ENCODE assay signal across 29 mouse cellular contexts in the genomic region with DNA sequence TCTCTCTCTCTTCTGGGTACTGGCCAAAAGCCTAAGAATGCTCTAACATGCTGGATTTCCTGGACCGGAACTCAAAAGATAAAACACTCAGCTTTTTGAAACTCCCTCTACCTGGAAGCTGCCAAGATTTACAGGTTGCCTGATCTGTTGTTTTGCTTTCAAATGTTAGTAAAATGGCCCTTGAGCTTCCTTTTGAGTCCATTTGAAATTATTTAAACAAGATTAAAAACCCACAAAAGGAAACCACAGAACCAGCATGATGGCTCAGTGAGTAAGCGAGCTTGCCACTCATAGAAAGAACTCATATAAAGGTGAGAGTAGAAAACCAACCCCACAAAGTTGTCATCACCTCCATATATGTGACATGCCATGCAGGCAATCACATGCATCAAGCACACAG. TPM values are rescaled to one million over a fixed set of nuclear protein-coding genes. Genes with fewer than 3 reads are reported as not detected.
A peak's percentile ranks its signal among the peaks of the same experiment; 100 is the strongest.
DNase-seq lines count a peak whose midpoint lies in the region; ATAC-seq and TF ChIP-seq lines count a peak whose summit lies in the region.
"Had no signal": no experiment of that assay in that cellular context is flagged by ENCODE, and none has a peak within 500 bp of the region (broad histone marks: within the 10 kb centered on the region; RNA-seq: fewer than 3 reads in every experiment).

No protein-coding gene starts in this region.

- no peak for TF ChIP-seq POLR2A in lung, adult 2 months (IDR thresholded peaks at IDR 0.05; ENCODE audit: borderline replicate concordance, extremely low read depth, low read depth, low read length)
- TF ChIP-seq POLR2A in myocyte (IDR thresholded peaks at IDR 0.05; ENCODE audit: insufficient read length, low read depth), result no peak

- no peak overlapping the region for H3K4me2 ChIP-seq in lung, embryonic 14.5 days
- H3K4me2 ChIP-seq in myocyte (ENCODE audit: low read depth), result peak overlapping the region; percentile 8
- no peak overlapping the region for H3K4me2 ChIP-seq in liver, postnatal 0 days (ENCODE audit: low read depth, low read length)
- H3K4me2 ChIP-seq in intestine, embryonic 15.5 days (replicated peaks), result no peak overlapping the region
- H3K4me2 ChIP-seq: heart, embryonic 15.5 days; hindbrain, embryonic 14.5 days; limb, embryonic 13.5 days; liver, embryonic 12.5 days; midbrain, embryonic 13.5 days; neural tube, embryonic 13.5 days; stomach, embryonic 15.5 days had no signal

- DNase-seq in lung, embryonic 14.5 days, result peak; percentile 11
- DNase-seq in lung, adult 2 months, result no peak
- peak; percentile 66 for DNase-seq in CD4-positive helper T cell, adult 2 months (ENCODE audit: low read depth, low spot score)
- DNase-seq in Muller cell, postnatal 12 days (ENCODE audit: inconsistent ontology term), result peak; percentile 19
- DNase-seq in liver, postnatal 0 days, result no peak
- no peak for DNase-seq in adrenal gland, adult 2 months
- DNase-seq: adrenal gland, postnatal 14 days; B cell, adult 2 months; cerebellum, adult 9-10 months; gastrocnemius, postnatal 36 days; heart, adult 2 months; heart, postnatal 36 days; kidney, postnatal 36 days; right cerebral cortex, postnatal 4 days; thymus, postnatal 25 days had no signal

- no peaks in the 10 kb centered on the region for H3K79me2 ChIP-seq in myocyte (ENCODE audit: control insufficient read depth, insufficient read depth)

- no peak overlapping the region for H3K27ac ChIP-seq in lung, embryonic 14.5 days (ENCODE audit: low read depth)
- no peak overlapping the region for H3K27ac ChIP-seq in liver, postnatal 0 days (ENCODE audit: low read depth)
- H3K27ac ChIP-seq in intestine, embryonic 15.5 days, result no peak overlapping the region
- H3K27ac ChIP-seq: forebrain, embryonic 10.5 days; heart, adult 2 months; heart, embryonic 15.5 days; hindbrain, embryonic 14.5 days; limb, embryonic 13.5 days; liver, embryonic 12.5 days; midbrain, embryonic 13.5 days; neural tube, embryonic 13.5 days; stomach, embryonic 15.5 days had no signal

- ATAC-seq in lung, embryonic 14.5 days (ENCODE audit: insufficient read depth), result no peak
- no peak for ATAC-seq in liver, postnatal 0 days
- no peak for ATAC-seq in intestine, embryonic 15.5 days
- ATAC-seq: forebrain, embryonic 16.5 days; intestine, embryonic 16.5 days; liver, embryonic 12.5 days; midbrain, embryonic 13.5 days had no signal

- no peak for TF ChIP-seq CTCF in lung, embryonic 14.5 days (IDR thresholded peaks at IDR 0.05; ENCODE audit: low read depth)
- TF ChIP-seq CTCF in lung, adult 2 months (IDR thresholded peaks at IDR 0.05; ENCODE audit: insufficient read depth, low read length), result no peak
- no peak for TF ChIP-seq CTCF in liver, postnatal 0 days (IDR thresholded peaks at IDR 0.05; ENCODE audit: low read depth)

- no peaks in the 10 kb centered on the region for H3K4me1 ChIP-seq in lung, embryonic 14.5 days (ENCODE audit: insufficient read depth)
- H3K4me1 ChIP-seq in lung, adult 2 months (ENCODE audit: control insufficient read depth, insufficient read depth, low read length), result no peaks in the 10 kb centered on the region; the same call in none of the 2 replicates
- no peaks in the 10 kb centered on the region for H3K4me1 ChIP-seq in liver, postnatal 0 days (ENCODE audit: insufficient read depth)
- H3K4me1 ChIP-seq in intestine, embryonic 15.5 days (replicated peaks), result no peaks in the 10 kb centered on the region
- H3K4me1 ChIP-seq: forebrain, embryonic 10.5 days; heart, embryonic 15.5 days; limb, embryonic 13.5 days; liver, embryonic 12.5 days; midbrain, embryonic 13.5 days; neural tube, embryonic 13.5 days; stomach, embryonic 15.5 days had no signal

- no peaks in the 10 kb centered on the region for H3K27me3 ChIP-seq in lung, embryonic 14.5 days (ENCODE audit: insufficient read depth, low read length)
- H3K27me3 ChIP-seq in myocyte (ENCODE audit: control insufficient read depth, insufficient read depth, insufficient read length), result no peaks in the 10 kb centered on the region
- no peaks in the 10 kb centered on the region for H3K27me3 ChIP-seq in liver, postnatal 0 days (ENCODE audit: insufficient read depth, low read length)
- H3K27me3 ChIP-seq in intestine, embryonic 15.5 days (replicated peaks), result no peaks in the 10 kb centered on the region
- H3K27me3 ChIP-seq: heart, embryonic 15.5 days; limb, embryonic 13.5 days; midbrain, embryonic 13.5 days; neural tube, embryonic 13.5 days; stomach, embryonic 15.5 days had no signal

- H3K9ac ChIP-seq in lung, embryonic 14.5 days, result no peak overlapping the region
- H3K9ac ChIP-seq in liver, postnatal 0 days (replicated peaks), result no peak overlapping the region
- H3K9ac ChIP-seq in intestine, embryonic 15.5 days, result no peak overlapping the region
- H3K9ac ChIP-seq: heart, embryonic 15.5 days; hindbrain, embryonic 14.5 days; limb, embryonic 13.5 days; liver, embryonic 12.5 days; midbrain, embryonic 13.5 days; neural tube, embryonic 13.5 days; stomach, embryonic 15.5 days had no signal

- TF ChIP-seq EP300 in liver, postnatal 0 days (IDR thresholded peaks at IDR 0.05; ENCODE audit: low read depth), result no peak

- H3K36me3 ChIP-seq in lung, embryonic 14.5 days (ENCODE audit: insufficient read depth), result no peaks in the 10 kb centered on the region
- H3K36me3 ChIP-seq in myocyte (ENCODE audit: control insufficient read depth, insufficient read depth), result no peaks in the 10 kb centered on the region
- H3K36me3 ChIP-seq in liver, postnatal 0 days (replicated peaks; ENCODE audit: insufficient read depth, low read length), result no peaks in the 10 kb centered on the region
- no peaks in the 10 kb centered on the region for H3K36me3 ChIP-seq in intestine, embryonic 15.5 days
- H3K36me3 ChIP-seq: forebrain, embryonic 10.5 days; heart, embryonic 15.5 days; limb, embryonic 13.5 days; liver, embryonic 12.5 days; midbrain, embryonic 13.5 days; neural tube, embryonic 13.5 days; stomach, embryonic 15.5 days had no signal

- H3K4me3 ChIP-seq in lung, embryonic 14.5 days (ENCODE audit: low read depth, low read length), result no peak overlapping the region
- H3K4me3 ChIP-seq in lung, adult 2 months (replicated peaks; ENCODE audit: extremely low read depth, low read depth, low read length), result no peak overlapping the region
- no peak overlapping the region for H3K4me3 ChIP-seq in myocyte
- H3K4me3 ChIP-seq in liver, postnatal 0 days (ENCODE audit: low read depth, low read length), result no peak overlapping the region
- no peak overlapping the region for H3K4me3 ChIP-seq in intestine, embryonic 15.5 days (replicated peaks)
- H3K4me3 ChIP-seq: forebrain, embryonic 10.5 days; heart, adult 2 months; heart, embryonic 15.5 days; limb, embryonic 13.5 days; liver, embryonic 12.5 days; megakaryocyte, embryonic 14.5 days; midbrain, embryonic 13.5 days; neural tube, embryonic 13.5 days; stomach, embryonic 15.5 days had no signal

- 65% methylated on average over 2 of the region's 2 CpGs for WGBS in lung, embryonic 14.5 days
- 54% methylated on average over 2 of the region's 2 CpGs for WGBS in lung, adult 2 months
- 58% methylated on average over 2 of the region's 2 CpGs for WGBS in liver, postnatal 0 days (ENCODE audit: insufficient replicate concordance)
- WGBS in intestine, embryonic 15.5 days, result 76% methylated on average over 2 of the region's 2 CpGs

- H3K9me3 ChIP-seq in lung, embryonic 14.5 days (ENCODE audit: low read depth, low read length), result no peaks in the 10 kb centered on the region
- no peaks in the 10 kb centered on the region for H3K9me3 ChIP-seq in liver, postnatal 0 days (ENCODE audit: low read length)
- no peaks in the 10 kb centered on the region for H3K9me3 ChIP-seq in intestine, embryonic 15.5 days
- H3K9me3 ChIP-seq: forebrain, embryonic 10.5 days; heart, embryonic 15.5 days; limb, embryonic 13.5 days; liver, embryonic 12.5 days; megakaryocyte, embryonic 14.5 days; midbrain, embryonic 13.5 days; neural tube, embryonic 13.5 days; stomach, embryonic 15.5 days had no signal

- no peak overlapping the region for H3ac ChIP-seq in myocyte (ENCODE audit: control insufficient read depth, insufficient read length)

TF ChIP-seq in myocyte, 11 proteins besides CTCF, POLR2A, EP300 and RAD21:
- TF ChIP-seq USF1 (IDR thresholded peaks at IDR 0.05; ENCODE audit: low read depth), result no peak
- TF ChIP-seq E2F4 (IDR thresholded peaks at IDR 0.05; ENCODE audit: insufficient read depth), result no peak
TF ChIP-seq in myocyte: peak in this region for 0.

RNA-seq across cellular contexts. Expression of gene Slc7a3, which starts 42.7 kb away (rescaled TPM):
- 0.81 and 1.2 TPM in 2 replicates for polyA plus RNA-seq in lung, embryonic 14.5 days (2014; fragmentation: Nextera tagmentation; extraction: Ambion mirVana)
- 1.3 and 2.7 TPM in 2 replicates for polyA plus RNA-seq in lung, adult 2 months (2012; rRNA removed)
- 19.0 TPM for polyA plus RNA-seq in myocyte (2012; fragmentation: generic; extraction: Trizol)
- 0.13 and 0.28 TPM in 2 replicates for polyA plus RNA-seq in liver, postnatal 0 days (2015; fragmentation: Nextera tagmentation; extraction: Ambion mirVana)
- polyA plus RNA-seq in intestine, embryonic 15.5 days (2015; fragmentation: Nextera tagmentation; extraction: Ambion mirVana), result 1.5 and 1.6 TPM in 2 replicates
- under 1 TPM; 0.55 to 0.95 TPM for total RNA-seq in adrenal gland, adult 2 months (2021)
- 1.0 and 1.8 TPM in 2 replicates for polyA plus RNA-seq in adrenal gland, adult 2 months (2012; rRNA removed)
- total RNA-seq: gastrocnemius, postnatal 36 days; heart, adult 2 months; heart, postnatal 36 days; monocyte, adult 5-6 weeks had no signal

Comparison
In these comparisons a context has a peak if more than half of its experiments do, and no peak if none do; other contexts are left out.
1. DNase-seq: peak in lung, embryonic 14.5 days (single experiment), CD4-positive helper T cell, adult 2 months (single experiment) and Muller cell, postnatal 12 days (single experiment); none in lung, adult 2 months (single experiment), liver, postnatal 0 days (single experiment) and adrenal gland, adult 2 months (single experiment).